Comparison of ENCODE assay signal across 7 mouse cellular contexts in genomic region chr8:106168356-106169016, GRCm38 (mm10). TPM values are rescaled to one million over a fixed set of nuclear protein-coding genes. Genes with fewer than 3 reads are reported as not detected.
DNase-seq lines count a peak whose midpoint lies in the region; ATAC-seq lines count a peak whose summit lies in the region.

Gene Slc7a6, plus strand, starts transcription at chr8:106168857.

- DNase-seq in adrenal gland, adult 2 months: peak; percentile 93
- peak; percentile 66 for DNase-seq in embryo, embryonic 11.5 days (ENCODE audit: low read depth, low spot score)
- DNase-seq in gastrocnemius, postnatal 4 days (ENCODE audit: low spot score in 2 of 2): peak; percentile 69 to 82
- peak; percentile 89 to 92 for DNase-seq in left cerebral cortex, postnatal 36 days (ENCODE audit: low spot score in 2 of 2)
- DNase-seq in midbrain, embryonic 10.5 days (ENCODE audit: low spot score): peak; percentile 86
- peak; percentile 89 for DNase-seq in right cerebral cortex, postnatal 4 days

- peaks cover 6% of the 10 kb centered on the region; the same call in 1 of the 2 replicates for H3K4me1 ChIP-seq in intestine, embryonic 16.5 days (ENCODE audit: control insufficient read depth, insufficient read depth, low read length)
- H3K4me1 ChIP-seq in midbrain, embryonic 10.5 days: peaks cover 26% of the 10 kb centered on the region

- peak; percentile 88 for ATAC-seq in intestine, embryonic 16.5 days

- intact Hi-C loops in left cerebral cortex, postnatal 36 days (cut with DNase I): loop anchor here (2.0 to 5.0 kb wide), 2 partner anchors 26 to 44 kb away; partner anchors contain the start of genes Prmt7 and Slc7a6os

- H3K27me3 ChIP-seq in intestine, embryonic 16.5 days (replicated peaks; ENCODE audit: control insufficient read depth, insufficient read depth, low read length): no peaks in the 10 kb centered on the region
- no peaks in the 10 kb centered on the region for H3K27me3 ChIP-seq in midbrain, embryonic 10.5 days (ENCODE audit: low read depth, poor library complexity, severe bottlenecking)

- no peaks in the 10 kb centered on the region for H3K9me3 ChIP-seq in intestine, embryonic 16.5 days (ENCODE audit: control insufficient read depth, low read length)
- no peaks in the 10 kb centered on the region for H3K9me3 ChIP-seq in midbrain, embryonic 10.5 days (replicated peaks)

- peak within 1 kb of the TSS; percentile 94 for H3K4me2 ChIP-seq in intestine, embryonic 16.5 days (ENCODE audit: low read depth, low read length)

- H3K4me3 ChIP-seq in intestine, embryonic 16.5 days (ENCODE audit: low read length): peak within 1 kb of the TSS; percentile 82
- peak within 1 kb of the TSS; percentile 93 for H3K4me3 ChIP-seq in midbrain, embryonic 10.5 days

- H3K9ac ChIP-seq in intestine, embryonic 16.5 days (ENCODE audit: low read depth, low read length): peak within 1 kb of the TSS; percentile 86

- peak within 1 kb of the TSS; percentile 72 for H3K27ac ChIP-seq in intestine, embryonic 16.5 days (ENCODE audit: low read length)
- H3K27ac ChIP-seq in midbrain, embryonic 10.5 days (replicated peaks): peak within 1 kb of the TSS; percentile 98

- no peaks in the 10 kb centered on the region; the same call in 1 of the 2 replicates for H3K36me3 ChIP-seq in intestine, embryonic 16.5 days (ENCODE audit: control insufficient read depth, insufficient read depth, low read length)
- H3K36me3 ChIP-seq in midbrain, embryonic 10.5 days: peaks cover 22% of the 10 kb centered on the region

- WGBS in intestine, embryonic 16.5 days: under 1% methylated on average over 46 of the region's 59 CpGs
- under 1% methylated on average over 59 of the region's 59 CpGs for WGBS in midbrain, embryonic 10.5 days

RNA-seq across cellular contexts. Expression of gene Slc7a6, which starts in this region (rescaled TPM):
- 10 to 100 TPM; 27.2 to 34.0 TPM for total RNA-seq in adrenal gland, adult 2 months (2021)
- polyA plus RNA-seq in adrenal gland, adult 2 months (2012; rRNA removed): 17.3 and 26.5 TPM in 2 replicates
- 10 to 100 TPM; 10.5 to 11.5 TPM for total RNA-seq in gastrocnemius, postnatal 4 days (2021)
- 24.5 and 24.6 TPM in 2 replicates for polyA plus RNA-seq in intestine, embryonic 16.5 days (2015; fragmentation: Nextera tagmentation; extraction: Ambion mirVana)
- total RNA-seq in left cerebral cortex, postnatal 36 days (2021): 10 to 100 TPM; 24.0 to 28.7 TPM
- 78.9 and 79.8 TPM in 2 replicates for polyA plus RNA-seq in midbrain, embryonic 10.5 days (2016; fragmentation: Nextera tagmentation; extraction: Ambion mirVana)

Comparison
In these comparisons a context has a peak if more than half of its experiments do, and no peak if none do; other contexts are left out.
1. Peak in every context shown above with its lines: DNase-seq, ATAC-seq, H3K4me3 ChIP-seq and H3K27ac ChIP-seq.